Mouse (Mus musculus): ENCODE measurements around the gene Gm17349.

DNA sequence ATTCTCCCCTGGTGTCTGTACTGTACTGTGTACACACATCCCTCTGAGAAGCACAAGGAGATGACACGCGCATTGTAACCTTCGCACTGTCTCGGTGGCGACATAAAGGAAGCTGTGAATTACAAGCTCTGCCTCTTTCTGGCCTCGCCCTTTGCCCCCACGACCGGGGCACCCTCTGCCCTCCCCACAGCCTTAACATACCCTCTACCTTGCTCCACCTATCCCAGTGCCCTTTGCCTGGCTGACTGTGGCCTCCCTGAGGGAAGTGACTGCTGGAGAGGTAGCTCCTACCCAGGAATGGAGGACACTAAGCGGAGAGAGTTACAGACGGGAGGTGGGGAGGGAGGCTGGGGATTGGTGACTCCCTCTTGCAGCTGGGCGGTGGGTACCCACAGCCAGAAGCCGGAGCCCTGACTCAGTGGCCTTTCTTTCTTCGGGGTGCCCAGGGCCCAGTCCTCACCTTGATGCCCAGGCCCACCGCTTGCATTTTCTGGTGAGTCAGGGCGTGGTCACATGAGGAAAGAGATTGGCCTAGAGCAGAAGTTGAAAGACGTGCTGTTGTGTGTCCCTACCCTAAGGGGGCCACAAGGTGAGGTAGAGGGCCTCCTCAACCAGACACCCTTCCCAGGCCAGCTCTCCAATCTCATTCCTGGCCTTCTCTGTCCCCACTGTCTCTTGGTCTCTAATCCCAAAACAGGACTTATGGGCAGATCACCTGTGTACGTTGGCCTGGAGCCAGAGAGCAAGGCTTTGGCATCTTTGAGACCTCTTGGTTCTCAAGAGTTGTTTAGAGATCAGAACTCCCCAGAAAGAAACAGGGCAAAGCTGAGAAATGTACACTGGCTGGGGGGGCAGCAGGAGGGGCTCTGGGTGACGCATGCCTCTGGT, 4.8 kb downstream of the Gm17349 start:
- TF ChIP-seq POLR2A (IDR thresholded peaks at IDR 0.05; ENCODE audit: low read depth, low read length), result no peak
- TF ChIP-seq CTCF (IDR thresholded peaks at IDR 0.05; ENCODE audit: extremely low read depth, insufficient read depth, insufficient read length, insufficient replicate concordance), result no peak

Measured in spleen, adult 2 months (tissue).